Mouse (Mus musculus): Measurements from ENCODE around the gene S1pr3. TPM values are rescaled to one million over a fixed set of nuclear protein-coding genes. Genes with fewer than 3 reads are reported as not detected.
A peak's percentile ranks its signal among the peaks of the same experiment; 100 is the strongest.

The S1pr3 gene
- total RNA-seq, 1 experiment: 1.2 TPM

- no peak for DNase-seq (ENCODE audit: low read depth, low spot score)
- Histone ChIP-seq H3K27ac (ENCODE audit: insufficient read depth, low read depth, low read length, poor library complexity, severe bottlenecking) (no peak overlapping the region), H3K4me1 (ENCODE audit: control insufficient read depth in 2 of 2, insufficient read depth in 2 of 2, low read length in 2 of 2, poor library complexity in 1 of 2) (no peaks in the 10 kb centered on the region), H3K4me3 (ENCODE audit: insufficient read depth in 1 of 2, low read depth in 1 of 2, low read length in 2 of 2, poor library complexity in 1 of 2, severe bottlenecking in 1 of 2) (no peak overlapping the region), H3K9me3 (ENCODE audit: control insufficient read depth, insufficient read depth, low read depth, low read length) (no peaks in the 10 kb centered on the region), H3K36me3 (ENCODE audit: control insufficient read depth, insufficient read depth, low read length, poor library complexity, severe bottlenecking) (no peaks in the 10 kb centered on the region), H3K9ac (ENCODE audit: insufficient read depth, low read depth, low read length, poor library complexity, severe bottlenecking) (no peak overlapping the region)
- in situ Hi-C loops (cut with MboI; ENCODE audit: low sequenced_read_pairs in 2 of 2, unreplicated experiment in 2 of 2): no loop called here
- TF ChIP-seq ZC3H11A (IDR thresholded peaks at IDR 0.05; ENCODE audit: borderline replicate concordance, low read depth, low read length) (no peak), ZNF384 (IDR thresholded peaks at IDR 0.05; ENCODE audit: low read depth, low read length) (no peak), CHD2 (IDR thresholded peaks at IDR 0.05; ENCODE audit: low read depth, low read length) (no peak), MAFK (IDR thresholded peaks at IDR 0.05; ENCODE audit: insufficient read depth, low read depth, low read length) (peak; percentile 86)
Observed at GRCm38 (mm10) chr13:51384899-51385298, 23.5 kb upstream of the S1pr3 start.

- TF ChIP-seq CHD2 (IDR thresholded peaks at IDR 0.05; ENCODE audit: low read depth, low read length) (no peak), ZNF384 (IDR thresholded peaks at IDR 0.05; ENCODE audit: low read depth, low read length) (no peak), HCFC1 (IDR thresholded peaks at IDR 0.05; ENCODE audit: borderline replicate concordance, insufficient read depth, low read length) (no peak), ZC3H11A (IDR thresholded peaks at IDR 0.05; ENCODE audit: borderline replicate concordance, low read depth, low read length) (no peak), MAFK (IDR thresholded peaks at IDR 0.05; ENCODE audit: insufficient read depth, low read depth, low read length) (no peak)
- H3K9ac ChIP-seq (ENCODE audit: insufficient read depth, low read depth, low read length, poor library complexity, severe bottlenecking): no peak overlapping the region
- in situ Hi-C loops (cut with MboI; ENCODE audit: low sequenced_read_pairs in 2 of 2, unreplicated experiment in 2 of 2): no loop called here
Observed at GRCm38 (mm10) chr13:51387908-51388307, 20.5 kb upstream of the S1pr3 start.

GRCm38 (mm10) chr13:51390398-51390797 is 18.0 kb upstream of the S1pr3 start:
- TF ChIP-seq ZC3H11A (IDR thresholded peaks at IDR 0.05; ENCODE audit: borderline replicate concordance, low read depth, low read length) (no peak), HCFC1 (IDR thresholded peaks at IDR 0.05; ENCODE audit: borderline replicate concordance, insufficient read depth, low read length) (no peak), CHD2 (IDR thresholded peaks at IDR 0.05; ENCODE audit: low read depth, low read length) (no peak), MAFK (IDR thresholded peaks at IDR 0.05; ENCODE audit: insufficient read depth, low read depth, low read length) (no peak), ZNF384 (IDR thresholded peaks at IDR 0.05; ENCODE audit: low read depth, low read length) (no peak)
- no peaks in the 10 kb centered on the region for H3K36me3 ChIP-seq (ENCODE audit: control insufficient read depth, insufficient read depth, low read length, poor library complexity, severe bottlenecking)
- no peak for DNase-seq (ENCODE audit: low read depth, low spot score)
- H3K4me3 ChIP-seq (ENCODE audit: insufficient read depth in 1 of 2, low read depth in 1 of 2, low read length in 2 of 2, poor library complexity in 1 of 2, severe bottlenecking in 1 of 2): no peak overlapping the region
- H3K4me1 ChIP-seq (ENCODE audit: control insufficient read depth in 2 of 2, insufficient read depth in 2 of 2, low read length in 2 of 2, poor library complexity in 1 of 2): no peaks in the 10 kb centered on the region
- no peak overlapping the region for H3K27ac ChIP-seq (ENCODE audit: insufficient read depth, low read depth, low read length, poor library complexity, severe bottlenecking)
- H3K9me3 ChIP-seq (ENCODE audit: control insufficient read depth, insufficient read depth, low read depth, low read length): no peaks in the 10 kb centered on the region
- in situ Hi-C loops (cut with MboI; ENCODE audit: low sequenced_read_pairs in 2 of 2, unreplicated experiment in 2 of 2): no loop called here
- no peak overlapping the region for H3K9ac ChIP-seq (ENCODE audit: insufficient read depth, low read depth, low read length, poor library complexity, severe bottlenecking)

More at GRCm38 (mm10) chr13:51387908-51388307, 20.5 kb upstream of the S1pr3 start:
- Histone ChIP-seq H3K9me3 (ENCODE audit: control insufficient read depth, insufficient read depth, low read depth, low read length) (no peaks in the 10 kb centered on the region), H3K4me3 (ENCODE audit: insufficient read depth in 1 of 2, low read depth in 1 of 2, low read length in 2 of 2, poor library complexity in 1 of 2, severe bottlenecking in 1 of 2) (no peak overlapping the region), H3K27ac (ENCODE audit: insufficient read depth, low read depth, low read length, poor library complexity, severe bottlenecking) (no peak overlapping the region), H3K36me3 (ENCODE audit: control insufficient read depth, insufficient read depth, low read length, poor library complexity, severe bottlenecking) (no peaks in the 10 kb centered on the region), H3K4me1 (ENCODE audit: control insufficient read depth in 2 of 2, insufficient read depth in 2 of 2, low read length in 2 of 2, poor library complexity in 1 of 2) (no peaks in the 10 kb centered on the region)
- DNase-seq (ENCODE audit: low read depth, low spot score): no peak

- no peaks in the 10 kb centered on the region for H3K4me1 ChIP-seq (ENCODE audit: control insufficient read depth in 2 of 2, insufficient read depth in 2 of 2, low read length in 2 of 2, poor library complexity in 1 of 2)
- DNase-seq (ENCODE audit: low read depth, low spot score): no peak
- no peak overlapping the region for H3K27ac ChIP-seq (ENCODE audit: insufficient read depth, low read depth, low read length, poor library complexity, severe bottlenecking)
- no peak overlapping the region for H3K4me3 ChIP-seq (ENCODE audit: insufficient read depth in 1 of 2, low read depth in 1 of 2, low read length in 2 of 2, poor library complexity in 1 of 2, severe bottlenecking in 1 of 2)
- H3K36me3 ChIP-seq (ENCODE audit: control insufficient read depth, insufficient read depth, low read length, poor library complexity, severe bottlenecking): no peaks in the 10 kb centered on the region
- no peaks in the 10 kb centered on the region for H3K9me3 ChIP-seq (ENCODE audit: control insufficient read depth, insufficient read depth, low read depth, low read length)
- TF ChIP-seq MAFK (IDR thresholded peaks at IDR 0.05; ENCODE audit: insufficient read depth, low read depth, low read length) (no peak), HCFC1 (IDR thresholded peaks at IDR 0.05; ENCODE audit: borderline replicate concordance, insufficient read depth, low read length) (no peak), CHD2 (IDR thresholded peaks at IDR 0.05; ENCODE audit: low read depth, low read length) (no peak), ZC3H11A (IDR thresholded peaks at IDR 0.05; ENCODE audit: borderline replicate concordance, low read depth, low read length) (no peak), ZNF384 (IDR thresholded peaks at IDR 0.05; ENCODE audit: low read depth, low read length) (no peak)
- no peak overlapping the region for H3K9ac ChIP-seq (ENCODE audit: insufficient read depth, low read depth, low read length, poor library complexity, severe bottlenecking)
- in situ Hi-C loops (cut with MboI; ENCODE audit: low sequenced_read_pairs in 2 of 2, unreplicated experiment in 2 of 2): no loop called here
Observed at GRCm38 (mm10) chr13:51391359-51391916, 17.0 kb upstream of the S1pr3 start.

- TF ChIP-seq HCFC1 (IDR thresholded peaks at IDR 0.05; ENCODE audit: borderline replicate concordance, insufficient read depth, low read length): no peak
- no peak for TF ChIP-seq MAFK (IDR thresholded peaks at IDR 0.05; ENCODE audit: insufficient read depth, low read depth, low read length)
- TF ChIP-seq ZC3H11A (IDR thresholded peaks at IDR 0.05; ENCODE audit: borderline replicate concordance, low read depth, low read length): no peak
- no peak for TF ChIP-seq ZNF384 (IDR thresholded peaks at IDR 0.05; ENCODE audit: low read depth, low read length)
- no peak for TF ChIP-seq CHD2 (IDR thresholded peaks at IDR 0.05; ENCODE audit: low read depth, low read length)
- H3K9me3 ChIP-seq (ENCODE audit: control insufficient read depth, insufficient read depth, low read depth, low read length): no peaks in the 10 kb centered on the region
- H3K27ac ChIP-seq (ENCODE audit: insufficient read depth, low read depth, low read length, poor library complexity, severe bottlenecking): no peak overlapping the region
- no peaks in the 10 kb centered on the region for H3K36me3 ChIP-seq (ENCODE audit: control insufficient read depth, insufficient read depth, low read length, poor library complexity, severe bottlenecking)
- no peak for DNase-seq (ENCODE audit: low read depth, low spot score)
- no peak overlapping the region for H3K9ac ChIP-seq (ENCODE audit: insufficient read depth, low read depth, low read length, poor library complexity, severe bottlenecking)
- H3K4me1 ChIP-seq (ENCODE audit: control insufficient read depth in 2 of 2, insufficient read depth in 2 of 2, low read length in 2 of 2, poor library complexity in 1 of 2): no peaks in the 10 kb centered on the region
- in situ Hi-C loops (cut with MboI; ENCODE audit: low sequenced_read_pairs in 2 of 2, unreplicated experiment in 2 of 2): no loop called here
- no peak overlapping the region for H3K4me3 ChIP-seq (ENCODE audit: insufficient read depth in 1 of 2, low read depth in 1 of 2, low read length in 2 of 2, poor library complexity in 1 of 2, severe bottlenecking in 1 of 2)
Observed at GRCm38 (mm10) chr13:51392256-51392655, 16.2 kb upstream of the S1pr3 start.

Data from ES-E14 (cell line).